Mouse (Mus musculus) myocyte (in vitro differentiated cells): ENCODE measurements around the gene Crybg2.
A peak's percentile ranks its signal among the peaks of the same experiment; 100 is the strongest.

Experiments
- MYOD1 ChIP-seq, 3 experiments: IDR thresholded peaks; one replicate each; pipeline ENCODE4 v1.6.1; 2011; ENCODE audit warnings: control low read depth in 2 of 3, low read depth in 2 of 3, mild to moderate bottlenecking in 2 of 3, moderate library complexity in 1 of 3; ENCODE audit not compliant: insufficient read length in 2 of 3, control insufficient read depth in 1 of 3
- POLR2A ChIP-seq: IDR thresholded peaks from one replicate; pipeline ENCODE4 v1.6.1; 2011; ENCODE audit warnings: low read depth, mild to moderate bottlenecking, control low read depth, moderate library complexity; ENCODE audit not compliant: insufficient read length
- POLR2AphosphoS2 ChIP-seq: IDR thresholded peaks from one replicate; pipeline ENCODE4 v1.6.1; 2011; ENCODE audit warnings: low read depth, control low read depth; ENCODE audit not compliant: insufficient read length
- USF1 ChIP-seq: IDR thresholded peaks from one replicate; pipeline ENCODE4 v1.6.1; 2011; ENCODE audit warnings: low read depth, mild to moderate bottlenecking, control low read depth, moderate library complexity

- TF ChIP-seq POLR2A (no peak), USF1 (no peak), POLR2AphosphoS2 (no peak), MYOD1 (IDR thresholded peaks at IDR 0.05; ENCODE audit: control insufficient read depth in 1 of 3, insufficient read length in 2 of 3, low read depth in 2 of 3) (peak in 1 of 3 experiments; percentile 4)
These were observed 47.6 kb upstream of the Crybg2 start for GRCm38 (mm10) chr4:134012858-134013528.
